Mouse (Mus musculus): ENCODE data around the gene Tmem44. TPM values are rescaled to one million over a fixed set of nuclear protein-coding genes. Genes with fewer than 3 reads are reported as not detected.
"Not testable (repeated sequence)": the region's sequence is repeated elsewhere in the genome, so short reads cannot be mapped to it uniquely, and the experiment has no call there.

Tmem44 gene
- total RNA-seq, 2 experiments from 2014 or later = 0.42 TPM; not detected in 1

DNA sequence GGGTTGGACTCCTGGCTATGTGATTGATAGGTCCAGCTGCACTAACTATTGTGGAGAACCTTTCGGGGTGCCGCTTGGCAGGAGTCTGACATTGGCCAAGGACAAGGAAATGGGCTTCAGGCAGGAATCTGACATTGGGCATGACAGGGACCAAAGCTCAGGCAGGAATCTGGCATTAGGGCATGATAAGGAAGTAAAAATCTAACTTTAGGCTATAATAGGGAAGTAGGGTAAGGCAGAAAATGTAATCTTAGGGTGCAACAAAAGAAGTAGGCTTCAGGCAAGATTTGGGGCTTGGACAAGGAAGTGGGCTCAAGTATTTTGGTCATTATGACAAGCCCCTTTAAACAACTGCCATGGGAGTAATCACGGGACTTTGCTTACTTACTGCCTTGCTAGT lies 85.9 kb downstream of the Tmem44 start:
- ATAC-seq (replicated peaks; ENCODE audit: low FRiP score, poor library complexity, severe bottlenecking) = not testable (repeated sequence)

Other genes starting within 250 kb of the Tmem44 start
- gene Gp5, start 240.1 kb downstream of the Tmem44 start, total RNA-seq (2015; ENCODE audit: low replicate concordance) = 1.4 and 2.1 TPM in 2 replicates
- 1.9 TPM in 1 of 2 replicates, not detected in the other for gene Gp5, start 240.1 kb downstream of the Tmem44 start, total RNA-seq (2017; ENCODE audit: low replicate concordance)
- 51.6 and 66.7 TPM in 2 replicates for gene Atp13a3, start 144.9 kb downstream of the Tmem44 start, total RNA-seq (2015; ENCODE audit: low replicate concordance)
- gene Atp13a3, start 144.9 kb downstream of the Tmem44 start, total RNA-seq (2017; ENCODE audit: low replicate concordance) = 41.6 and 48.3 TPM in 2 replicates
- gene Lsg1, start 36.8 kb upstream of the Tmem44 start, total RNA-seq (2015; ENCODE audit: low replicate concordance) = 15.9 and 23.1 TPM in 2 replicates
- gene Lsg1, start 36.8 kb upstream of the Tmem44 start, total RNA-seq (2017; ENCODE audit: low replicate concordance) = 28.4 and 39.0 TPM in 2 replicates
- gene Fam43a, start 48.9 kb upstream of the Tmem44 start, total RNA-seq (2015; ENCODE audit: low replicate concordance) = 1.7 and 6.1 TPM in 2 replicates
- gene Fam43a, start 48.9 kb upstream of the Tmem44 start, total RNA-seq (2017; ENCODE audit: low replicate concordance) = 2.1 and 2.2 TPM in 2 replicates